Mouse (Mus musculus) limb, embryonic 15.5 days (tissue): ENCODE measurements at regions not wholly inside any gene's neighbourhood (a gene's known extent, or its start where the extent isn't known, plus 50 kb on each side); places are given as distances from the start of the nearest gene placed in this dataset.
"Not testable (repeated sequence)": the region's sequence is repeated elsewhere in the genome, so short reads cannot be mapped to it uniquely, and the experiment has no call there.

Experiments
- ATAC-seq: fragments of 200-750 bp; cut with Nextera tagmentation; 2 replicates; pipeline ENCODE4 v1.8.0; 2017; ENCODE audit warnings: low read depth, moderate TSS enrichment; ENCODE audit not compliant: insufficient number of reproducible peaks, low FRiP score, low TSS enrichment
- H3K27ac ChIP-seq: fragments of 300-500 bp; sonication (generic); 2 replicates; pipeline ENCODE4 v1.5.1; 2015; ENCODE audit warnings: moderate library complexity, mild to moderate bottlenecking, inconsistent platforms
- H3K27me3 ChIP-seq: fragments of 300-500 bp; sonication (generic); 2 replicates; pipeline ENCODE4 v1.6.1; 2015; ENCODE audit warnings: inconsistent platforms
- H3K36me3 ChIP-seq: fragments of 300-500 bp; sonication (generic); 2 replicates; pipeline ENCODE4 v1.6.1; 2015; ENCODE audit warnings: inconsistent platforms
- H3K4me1 ChIP-seq: fragments of 300-500 bp; sonication (generic); 2 replicates; pipeline ENCODE4 v1.6.1; 2015; ENCODE audit warnings: inconsistent platforms
- H3K4me2 ChIP-seq: fragments of 300-500 bp; sonication (generic); 2 replicates; pipeline ENCODE4 v1.6.1; 2015; ENCODE audit warnings: mild to moderate bottlenecking, inconsistent platforms
- H3K4me3 ChIP-seq: fragments of 300-500 bp; sonication (generic); 2 replicates; pipeline ENCODE4 v1.5.1; 2015; ENCODE audit warnings: mild to moderate bottlenecking, inconsistent platforms
- H3K9ac ChIP-seq: fragments of 300-500 bp; sonication (generic); 2 replicates; pipeline ENCODE4 v1.6.1; 2015; ENCODE audit warnings: inconsistent platforms
- H3K9me3 ChIP-seq: fragments of 300-500 bp; sonication (generic); 2 replicates; pipeline ENCODE4 v1.6.1; 2016; ENCODE audit warnings: inconsistent platforms
- WGBS: fragments of 180-500 bp; shearing (Covaris S2); methylation state at CpG from one replicate; pipeline ENCODE4 v1.1.7; 2015; 5-methylcytosine and 5-hydroxymethylcytosine counted together

- no peak overlapping the region for H3K27ac ChIP-seq
- H3K4me3 ChIP-seq, result no peak overlapping the region
- 44% methylated on average over 2 of the region's 2 CpGs for WGBS
These were observed 196.5 kb upstream of the Grik2 start for GRCm38 (mm10) chr10:49985038-49985437.

GRCm38 (mm10) chr10:49952434-49952833 lies 163.9 kb upstream of the Grik2 start:
- no peak overlapping the region for H3K27ac ChIP-seq
- H3K4me1 ChIP-seq, result no peaks in the 10 kb centered on the region
- no peak overlapping the region for H3K4me3 ChIP-seq
- no peaks in the 10 kb centered on the region for H3K9me3 ChIP-seq
- H3K36me3 ChIP-seq, result no peaks in the 10 kb centered on the region
- ATAC-seq, result no peak
- no peaks in the 10 kb centered on the region for H3K27me3 ChIP-seq
- H3K4me2 ChIP-seq, result no peak overlapping the region
- H3K9ac ChIP-seq, result no peak overlapping the region

More at GRCm38 (mm10) chr10:49985038-49985437, 196.5 kb upstream of the Grik2 start:
- Histone ChIP-seq H3K4me2 (no peak overlapping the region), H3K36me3 (no peaks in the 10 kb centered on the region), H3K4me1 (no peaks in the 10 kb centered on the region), H3K9ac (no peak overlapping the region), H3K9me3 (no peaks in the 10 kb centered on the region), H3K27me3 (no peaks in the 10 kb centered on the region)
- no peak for ATAC-seq

GRCm38 (mm10) chr10:49937305-49937704 lies 148.7 kb upstream of the Grik2 start:
- H3K27me3 ChIP-seq, H3K4me2 ChIP-seq, H3K36me3 ChIP-seq, H3K9me3 ChIP-seq, H3K27ac ChIP-seq, H3K4me3 ChIP-seq, H3K4me1 ChIP-seq, H3K9ac ChIP-seq: not testable (repeated sequence)
- 0 out of 2 replicates have a peak, but pooled peaks have one; percentile 55 for ATAC-seq
- WGBS, result 72% methylated on average over 2 of the region's 2 CpGs

- ATAC-seq, H3K36me3 ChIP-seq, H3K27ac ChIP-seq, H3K9me3 ChIP-seq, H3K4me1 ChIP-seq, H3K27me3 ChIP-seq, H3K4me3 ChIP-seq, H3K9ac ChIP-seq, H3K4me2 ChIP-seq: not testable (repeated sequence)
- 76% methylated on average over 4 of the region's 4 CpGs for WGBS
These were observed 120.6 kb upstream of the Grik2 start for GRCm38 (mm10) chr10:49909206-49909605.

- H3K4me1 ChIP-seq, result not testable (repeated sequence)
- WGBS, result 63% methylated on average over 1 of the region's 1 CpGs
These were observed 119.6 kb upstream of the Grik2 start for GRCm38 (mm10) chr10:49908126-49908525.

GRCm38 (mm10) chr10:49904626-49905025 lies 116.1 kb upstream of the Grik2 start:
- H3K27ac ChIP-seq, H3K4me1 ChIP-seq, ATAC-seq, H3K36me3 ChIP-seq, H3K27me3 ChIP-seq, H3K4me2 ChIP-seq, H3K9ac ChIP-seq, H3K4me3 ChIP-seq, H3K9me3 ChIP-seq: not testable (repeated sequence)
- WGBS, result 84% methylated on average over 1 of the region's 1 CpGs

More at GRCm38 (mm10) chr10:49908126-49908525, 119.6 kb upstream of the Grik2 start:
- H3K4me2 ChIP-seq, H3K9me3 ChIP-seq, H3K4me3 ChIP-seq, H3K27ac ChIP-seq, ATAC-seq, H3K36me3 ChIP-seq, H3K27me3 ChIP-seq, H3K9ac ChIP-seq: not testable (repeated sequence)

DNA sequence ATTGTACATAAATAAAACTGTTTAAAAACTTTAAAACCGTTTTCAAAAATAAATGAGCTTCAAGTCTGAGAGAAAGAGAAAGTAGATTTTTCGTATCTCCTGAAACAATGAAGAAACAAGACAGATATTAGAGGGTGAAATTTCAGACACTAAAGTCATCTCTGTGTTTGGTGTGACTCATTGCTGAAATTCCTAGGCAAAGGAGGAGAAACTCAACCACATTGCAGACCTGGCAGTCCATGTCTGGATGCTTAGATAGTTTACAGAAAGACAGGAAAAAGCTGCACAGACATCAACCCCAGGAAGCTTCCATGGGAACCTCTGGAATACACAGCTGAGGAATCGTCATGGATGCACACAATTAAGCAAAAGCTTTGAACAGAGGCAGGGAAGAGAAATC lies 106.9 kb upstream of the Grik2 start:
- H3K27me3 ChIP-seq, result no peaks in the 10 kb centered on the region
- no peak overlapping the region for H3K4me2 ChIP-seq
- no peaks in the 10 kb centered on the region for H3K36me3 ChIP-seq
- H3K27ac ChIP-seq, result no peak overlapping the region
- H3K9ac ChIP-seq, result no peak overlapping the region
- H3K9me3 ChIP-seq, result no peaks in the 10 kb centered on the region
- ATAC-seq, result no peak
- WGBS, result 74% methylated on average over 3 of the region's 3 CpGs
- H3K4me1 ChIP-seq, result no peaks in the 10 kb centered on the region
- H3K4me3 ChIP-seq, result no peak overlapping the region

GRCm38 (mm10) chr10:49884106-49884505 lies 95.5 kb upstream of the Grik2 start:
- Histone ChIP-seq H3K36me3 (no peaks in the 10 kb centered on the region), H3K4me2 (no peak overlapping the region), H3K4me3 (no peak overlapping the region), H3K9ac (no peak overlapping the region), H3K27ac (no peak overlapping the region), H3K4me1 (no peaks in the 10 kb centered on the region), H3K27me3 (no peaks in the 10 kb centered on the region), H3K9me3 (no peaks in the 10 kb centered on the region)
- no peak for ATAC-seq
- 79% methylated on average over 2 of the region's 2 CpGs for WGBS

- no peak overlapping the region for H3K9ac ChIP-seq
- ATAC-seq, result no peak
- no peaks in the 10 kb centered on the region for H3K36me3 ChIP-seq
- H3K4me1 ChIP-seq, result no peaks in the 10 kb centered on the region
- no peaks in the 10 kb centered on the region for H3K27me3 ChIP-seq
- no peak overlapping the region for H3K27ac ChIP-seq
- no peak overlapping the region for H3K4me3 ChIP-seq
- H3K4me2 ChIP-seq, result no peak overlapping the region
- 45% methylated on average over 1 of the region's 1 CpGs for WGBS
- no peaks in the 10 kb centered on the region for H3K9me3 ChIP-seq
These were observed 94.9 kb upstream of the Grik2 start for GRCm38 (mm10) chr10:49883444-49883843.

- Histone ChIP-seq H3K27me3 (no peaks in the 10 kb centered on the region), H3K27ac (no peak overlapping the region), H3K9me3 (no peaks in the 10 kb centered on the region), H3K4me3 (no peak overlapping the region), H3K9ac (no peak overlapping the region), H3K36me3 (no peaks in the 10 kb centered on the region), H3K4me2 (no peak overlapping the region), H3K4me1 (no peaks in the 10 kb centered on the region)
- WGBS, result 76% methylated on average over 3 of the region's 3 CpGs
- ATAC-seq, result no peak
These were observed 75.2 kb upstream of the Grik2 start for GRCm38 (mm10) chr10:49863800-49864199.

DNA sequence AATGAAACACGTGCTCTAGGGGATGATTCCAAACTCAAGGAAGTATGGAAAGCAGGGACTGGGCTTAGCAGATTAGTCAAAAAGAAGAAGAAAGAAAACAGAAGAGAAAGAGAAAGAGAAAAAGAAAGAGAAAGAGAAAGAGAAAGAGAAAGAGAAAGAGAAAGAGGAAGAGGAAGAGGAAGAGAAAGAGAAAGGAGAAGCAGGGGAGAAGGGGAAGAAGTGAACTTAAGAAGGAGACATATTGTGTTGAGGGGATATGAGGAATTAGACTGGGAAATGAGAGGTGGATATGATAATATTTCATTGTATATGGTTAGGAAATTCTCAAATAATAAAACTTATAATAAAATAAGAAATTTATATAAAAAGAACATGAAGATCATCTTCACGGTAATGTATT lies 59.1 kb upstream of the Grik2 start:
- Histone ChIP-seq H3K27ac (no peak overlapping the region), H3K4me3 (no peak overlapping the region), H3K27me3 (no peaks in the 10 kb centered on the region), H3K36me3 (no peaks in the 10 kb centered on the region), H3K4me1 (no peaks in the 10 kb centered on the region), H3K9ac (no peak overlapping the region), H3K4me2 (no peak overlapping the region), H3K9me3 (no peaks in the 10 kb centered on the region)
- 66% methylated on average over 2 of the region's 2 CpGs for WGBS
- no peak for ATAC-seq

DNA sequence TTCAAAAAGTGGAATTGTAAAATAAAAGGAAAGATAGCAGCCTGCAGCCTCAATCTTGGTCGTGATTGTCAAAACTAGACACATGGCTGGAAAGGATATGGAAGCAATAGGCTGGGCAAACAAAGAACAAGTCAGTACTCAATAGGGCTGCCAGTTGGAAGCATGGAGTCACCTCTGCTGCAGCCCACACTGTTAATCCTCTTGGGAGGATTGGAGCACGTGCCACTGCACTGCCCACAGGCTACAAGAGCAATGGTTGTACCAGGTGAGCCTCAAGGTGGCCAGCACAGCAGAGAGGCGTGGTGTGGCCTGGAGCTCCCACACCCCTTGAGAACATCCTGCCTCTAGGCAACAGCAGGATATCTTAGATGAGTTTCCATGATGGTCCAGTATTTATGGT lies 55.7 kb upstream of the Grik2 start:
- no peaks in the 10 kb centered on the region for H3K27me3 ChIP-seq
- 71% methylated on average over 3 of the region's 3 CpGs for WGBS
- no peak for ATAC-seq

More for the DNA sequence above, 55.7 kb upstream of the Grik2 start:
- Histone ChIP-seq H3K27ac (no peak overlapping the region), H3K9ac (no peak overlapping the region), H3K9me3 (no peaks in the 10 kb centered on the region), H3K4me1 (no peaks in the 10 kb centered on the region), H3K4me2 (no peak overlapping the region), H3K36me3 (no peaks in the 10 kb centered on the region), H3K4me3 (no peak overlapping the region)
